Mouse (Mus musculus): Measurements from ENCODE around the gene Zfp687. TPM values are rescaled to one million over a fixed set of nuclear protein-coding genes. Genes with fewer than 3 reads are reported as not detected.

The Zfp687 gene
- polyA plus RNA-seq, 1 experiment from 2014 or later: 33.2 TPM

Small RNA genes lying within 50 kb of the gene (microRNA-seq; reads per million reads assigned to microRNA genes)
- not detected for gene Mir7013

Other genes with a start within 250 kb of the Zfp687 start
- 4.1 and 4.3 TPM in 2 replicates for gene Cgn, start 229.0 kb downstream of the Zfp687 start, polyA plus RNA-seq (2016; fragmentation: Nextera tagmentation; extraction: Ambion mirVana)
- gene Pogz, start 177.9 kb downstream of the Zfp687 start, polyA plus RNA-seq (2016; fragmentation: Nextera tagmentation; extraction: Ambion mirVana): 20.9 and 21.0 TPM in 2 replicates
- gene Psmb4, start 128.5 kb downstream of the Zfp687 start, polyA plus RNA-seq (2016; fragmentation: Nextera tagmentation; extraction: Ambion mirVana): 331 and 332 TPM in 2 replicates
- 9.6 and 9.7 TPM in 2 replicates for gene Selenbp1, start 82.4 kb downstream of the Zfp687 start, polyA plus RNA-seq (2016; fragmentation: Nextera tagmentation; extraction: Ambion mirVana)
- gene Rfx5, start 61.4 kb downstream of the Zfp687 start, polyA plus RNA-seq (2016; fragmentation: Nextera tagmentation; extraction: Ambion mirVana): 8.4 and 9.8 TPM in 2 replicates
- 20.1 and 23.0 TPM in 2 replicates for gene Pi4kb, start 40.7 kb downstream of the Zfp687 start, polyA plus RNA-seq (2016; fragmentation: Nextera tagmentation; extraction: Ambion mirVana)
- gene Psmd4, start 27.2 kb upstream of the Zfp687 start, polyA plus RNA-seq (2016; fragmentation: Nextera tagmentation; extraction: Ambion mirVana): 286 and 291 TPM in 2 replicates
- 20.4 and 22.8 TPM in 2 replicates for gene Pip5k1a, start 91.5 kb upstream of the Zfp687 start, polyA plus RNA-seq (2016; fragmentation: Nextera tagmentation; extraction: Ambion mirVana)
- 227 and 232 TPM in 2 replicates for gene Vps72, start 95.6 kb upstream of the Zfp687 start, polyA plus RNA-seq (2016; fragmentation: Nextera tagmentation; extraction: Ambion mirVana)
- gene Tmod4, start 109.0 kb upstream of the Zfp687 start, polyA plus RNA-seq (2016; fragmentation: Nextera tagmentation; extraction: Ambion mirVana): 1.3 and 1.6 TPM in 2 replicates
- 86.5 and 91.3 TPM in 2 replicates for gene Scnm1, start 118.6 kb upstream of the Zfp687 start, polyA plus RNA-seq (2016; fragmentation: Nextera tagmentation; extraction: Ambion mirVana)
- gene Lysmd1, start 118.6 kb upstream of the Zfp687 start, polyA plus RNA-seq (2016; fragmentation: Nextera tagmentation; extraction: Ambion mirVana): 24.5 and 24.8 TPM in 2 replicates
- gene Tnfaip8l2, start 126.9 kb upstream of the Zfp687 start, polyA plus RNA-seq (2016; fragmentation: Nextera tagmentation; extraction: Ambion mirVana): 2.7 and 3.3 TPM in 2 replicates
- 58.3 and 65.2 TPM in 2 replicates for gene Sema6c, start 145.0 kb upstream of the Zfp687 start, polyA plus RNA-seq (2016; fragmentation: Nextera tagmentation; extraction: Ambion mirVana)
- 6.7 and 7.8 TPM in 2 replicates for gene Gabpb2, start 202.5 kb upstream of the Zfp687 start, polyA plus RNA-seq (2016; fragmentation: Nextera tagmentation; extraction: Ambion mirVana)
- gene Cdc42se1, start 213.3 kb upstream of the Zfp687 start, polyA plus RNA-seq (2016; fragmentation: Nextera tagmentation; extraction: Ambion mirVana): 85.3 and 85.9 TPM in 2 replicates
- 149 and 166 TPM in 2 replicates for gene Mllt11, start 216.7 kb upstream of the Zfp687 start, polyA plus RNA-seq (2016; fragmentation: Nextera tagmentation; extraction: Ambion mirVana)
- 0.28 TPM in 1 of 2 replicates, not detected in the other for gene Gm128, start 226.2 kb upstream of the Zfp687 start, polyA plus RNA-seq (2016; fragmentation: Nextera tagmentation; extraction: Ambion mirVana)
- 0.28 TPM in 2 replicates for gene Bnipl, start 235.7 kb upstream of the Zfp687 start, polyA plus RNA-seq (2016; fragmentation: Nextera tagmentation; extraction: Ambion mirVana)